Mouse (Mus musculus) CH12F3 (cell line): ENCODE data around the gene Fli1.

Source experiments
- in situ Hi-C: fragments of 300-500 bp; cut with MboI; formaldehyde crosslinking; loops from 2 replicates; pipeline ENCODE4 v1.14.3; 2020; ENCODE audit warnings: low sequenced_read_pairs

The Fli1 gene

GRCm38 (mm10) chr9:32556313-32556712 lies 13.7 kb upstream of the Fli1 start:
- in situ Hi-C loops, result loop anchor here (25.0 kb wide), 1 partner anchor 681 kb away; no protein-coding TSS in a partner anchor

GRCm38 (mm10) chr9:32555279-32555678 lies 12.6 kb upstream of the Fli1 start:
- in situ Hi-C loops, result loop anchor here (25.0 kb wide), 1 partner anchor 682 kb away; no protein-coding TSS in a partner anchor

DNA sequence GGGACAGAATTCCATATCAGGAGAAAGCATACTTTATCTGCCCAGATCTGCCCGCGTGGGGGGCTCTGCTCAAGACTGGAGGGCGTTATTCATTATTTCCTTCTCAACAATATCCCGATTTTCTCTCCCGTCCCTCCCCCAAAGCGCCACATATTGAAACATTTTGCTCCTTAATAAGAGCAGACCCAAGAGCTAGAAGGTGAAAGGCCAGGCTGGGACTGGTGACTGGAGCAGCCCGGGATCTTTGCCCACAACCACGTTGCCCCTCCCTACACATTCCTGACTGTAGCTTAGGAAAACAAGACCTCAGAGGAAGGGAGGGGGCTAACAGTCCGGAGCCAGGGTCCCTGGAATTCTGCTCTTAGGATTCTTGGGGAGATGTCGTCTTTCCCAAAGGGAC lies 7.9 kb upstream of the Fli1 start:
- in situ Hi-C loops, result loop anchor here (25.0 kb wide), 1 partner anchor 687 kb away; no protein-coding TSS in a partner anchor

DNA sequence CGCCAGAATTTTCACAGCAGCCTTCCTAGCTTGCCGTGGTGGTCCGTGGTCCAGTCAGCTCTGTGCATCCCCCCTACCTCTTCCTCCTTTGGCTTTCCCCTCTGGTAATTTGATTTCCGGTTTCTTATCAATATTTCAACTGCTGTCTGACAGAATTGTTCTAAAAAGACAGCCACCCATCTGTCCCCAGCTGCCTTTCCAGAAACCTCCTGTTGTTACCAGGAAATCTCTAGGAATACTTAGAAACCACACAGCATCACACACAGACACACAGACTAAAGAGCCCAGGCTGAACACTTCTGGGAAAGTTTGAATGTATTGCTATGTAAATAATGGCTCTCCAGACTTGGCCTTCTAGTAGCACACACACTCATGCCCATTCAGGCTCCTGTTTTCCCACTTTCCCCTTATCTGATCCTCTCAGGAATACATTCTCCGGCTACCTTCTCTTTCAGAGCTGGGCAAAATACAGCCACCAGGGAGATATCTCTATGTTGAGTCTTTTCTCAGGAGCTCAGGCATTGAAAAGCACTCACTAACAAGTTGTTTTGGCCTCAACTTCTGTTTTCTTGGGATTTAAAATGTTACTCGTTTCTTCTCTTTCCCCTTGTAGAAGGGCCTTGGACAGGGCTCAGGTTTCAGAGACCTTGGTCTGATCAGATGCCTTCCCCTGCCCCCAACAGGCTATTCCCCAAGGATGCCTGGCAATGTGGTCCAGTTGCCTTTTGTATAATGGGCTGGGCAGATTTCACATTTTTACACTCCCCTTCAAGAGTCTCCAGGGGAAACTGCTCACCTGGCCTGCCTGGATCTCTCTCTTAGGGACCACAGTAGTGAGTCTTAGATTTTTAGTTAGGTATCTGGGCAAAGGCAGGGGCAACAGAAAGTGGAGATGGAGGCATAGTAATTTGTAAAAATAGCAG lies 7.1 kb upstream of the Fli1 start:
- in situ Hi-C loops, result loop anchor here (25.0 kb wide), 1 partner anchor 688 kb away; no protein-coding TSS in a partner anchor

- in situ Hi-C loops, result no loop called here
Measured at GRCm38 (mm10) chr9:32546731-32547130, 4.1 kb upstream of the Fli1 start.

- in situ Hi-C loops, result no loop called here
Measured at GRCm38 (mm10) chr9:32544731-32545661, 2.3 kb upstream of the Fli1 start.

GRCm38 (mm10) chr9:32543923-32544575 lies 1.4 kb upstream of the Fli1 start:
- in situ Hi-C loops, result no loop called here

DNA sequence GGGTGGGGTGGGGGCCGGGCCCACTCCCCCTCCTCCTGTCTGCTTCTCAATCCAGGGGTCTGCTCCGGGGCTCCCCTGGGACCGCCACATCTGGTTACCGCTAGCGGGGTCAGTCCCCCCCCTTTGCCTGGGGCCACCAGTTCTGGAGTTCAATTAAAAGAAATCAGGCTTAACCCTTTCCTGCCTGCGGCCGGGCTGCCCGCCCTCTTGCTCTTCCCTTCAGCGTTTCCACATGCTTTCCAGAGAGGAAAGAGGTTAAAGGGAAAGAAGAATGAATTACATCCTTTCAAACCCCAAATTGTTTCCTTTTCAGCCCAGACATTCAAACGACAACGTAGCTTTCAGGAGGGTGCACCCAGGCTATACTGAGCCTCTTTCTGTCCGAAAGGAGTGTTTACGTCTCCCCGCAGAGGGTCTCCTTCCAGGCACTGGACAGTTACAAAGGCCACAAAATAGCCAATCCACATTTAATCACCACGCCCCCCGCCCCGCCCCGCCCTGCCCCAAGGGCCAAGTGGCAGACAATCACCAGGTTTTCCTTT lies 450 bp upstream of the Fli1 start:
- in situ Hi-C loops, result no loop called here

DNA sequence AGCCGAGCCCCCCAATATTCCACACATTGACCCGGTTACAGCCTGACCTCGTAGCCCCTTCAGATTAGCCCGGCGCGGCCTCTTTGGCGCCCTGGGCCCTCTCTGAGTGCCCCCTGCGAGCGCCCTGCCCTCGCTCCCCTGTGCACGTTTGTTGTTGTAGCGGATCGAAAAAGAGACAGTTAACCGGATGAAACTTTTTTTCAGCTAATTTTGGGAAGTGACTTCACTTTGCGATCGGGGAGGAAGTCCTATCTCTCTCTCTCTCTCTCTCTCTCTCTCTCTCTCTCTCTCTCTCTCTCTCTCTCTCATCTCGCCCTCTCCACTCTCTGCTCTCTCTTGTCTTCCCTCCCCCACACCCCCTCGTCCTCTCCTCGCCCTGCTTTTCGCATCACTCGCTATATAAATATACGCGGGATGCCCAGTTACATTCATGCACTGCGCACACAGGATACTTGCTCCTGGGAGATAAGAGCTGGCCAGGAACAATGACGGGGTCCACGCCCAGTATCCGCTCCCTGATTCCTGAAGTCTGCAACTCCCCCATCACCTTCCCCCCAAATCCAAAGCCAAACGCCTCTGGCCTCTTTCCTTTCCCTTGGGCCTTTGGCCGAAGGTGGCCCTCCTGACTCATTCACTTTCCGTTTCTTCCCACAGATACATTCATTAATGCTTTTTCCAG lies 1.3 kb downstream of the Fli1 start:
- in situ Hi-C loops, result no loop called here

- in situ Hi-C loops, result no loop called here
Measured at GRCm38 (mm10) chr9:32540406-32541222, 2.0 kb downstream of the Fli1 start.

- in situ Hi-C loops, result no loop called here
Measured at GRCm38 (mm10) chr9:32540061-32540405, 2.6 kb downstream of the Fli1 start.

- in situ Hi-C loops, result no loop called here
Measured at GRCm38 (mm10) chr9:32539321-32539761, 3.3 kb downstream of the Fli1 start.

DNA sequence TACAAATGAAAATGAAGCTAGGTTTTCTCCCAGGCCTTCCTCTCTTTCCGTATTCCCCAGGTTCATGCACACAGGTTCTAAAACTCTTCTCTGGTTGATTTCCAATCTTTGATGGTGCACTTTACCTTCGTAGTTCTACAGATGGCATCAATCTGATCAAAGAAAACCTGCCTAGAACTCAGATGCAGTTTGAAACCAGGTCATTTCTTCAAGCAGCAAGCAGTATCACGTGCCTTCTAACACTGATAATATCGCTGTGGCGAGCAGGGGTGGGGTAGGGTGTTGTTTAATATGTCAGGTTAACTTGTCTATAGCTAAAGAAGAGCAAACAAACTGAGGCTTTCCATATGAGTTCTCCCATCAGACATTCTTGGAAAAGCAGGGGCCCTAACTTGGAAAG lies 4.5 kb downstream of the Fli1 start:
- in situ Hi-C loops, result no loop called here

DNA sequence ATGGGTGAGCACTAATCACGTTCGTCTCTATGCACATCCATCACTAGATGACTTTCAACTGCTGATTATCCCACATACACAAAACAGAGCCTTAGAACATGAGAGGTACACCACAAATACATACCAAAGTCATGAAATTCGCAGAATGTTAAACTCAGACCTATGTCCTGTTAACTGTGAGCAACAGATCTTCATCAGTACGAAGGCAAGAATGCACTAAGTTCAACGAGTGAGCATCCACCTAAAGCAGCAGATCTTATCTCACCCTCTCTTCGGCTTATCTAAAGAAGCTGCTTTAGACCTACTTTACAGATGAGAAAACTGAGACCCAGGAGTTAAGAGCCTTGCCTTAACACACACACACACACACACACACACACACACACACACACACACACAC lies 5.0 kb downstream of the Fli1 start:
- in situ Hi-C loops, result no loop called here

DNA sequence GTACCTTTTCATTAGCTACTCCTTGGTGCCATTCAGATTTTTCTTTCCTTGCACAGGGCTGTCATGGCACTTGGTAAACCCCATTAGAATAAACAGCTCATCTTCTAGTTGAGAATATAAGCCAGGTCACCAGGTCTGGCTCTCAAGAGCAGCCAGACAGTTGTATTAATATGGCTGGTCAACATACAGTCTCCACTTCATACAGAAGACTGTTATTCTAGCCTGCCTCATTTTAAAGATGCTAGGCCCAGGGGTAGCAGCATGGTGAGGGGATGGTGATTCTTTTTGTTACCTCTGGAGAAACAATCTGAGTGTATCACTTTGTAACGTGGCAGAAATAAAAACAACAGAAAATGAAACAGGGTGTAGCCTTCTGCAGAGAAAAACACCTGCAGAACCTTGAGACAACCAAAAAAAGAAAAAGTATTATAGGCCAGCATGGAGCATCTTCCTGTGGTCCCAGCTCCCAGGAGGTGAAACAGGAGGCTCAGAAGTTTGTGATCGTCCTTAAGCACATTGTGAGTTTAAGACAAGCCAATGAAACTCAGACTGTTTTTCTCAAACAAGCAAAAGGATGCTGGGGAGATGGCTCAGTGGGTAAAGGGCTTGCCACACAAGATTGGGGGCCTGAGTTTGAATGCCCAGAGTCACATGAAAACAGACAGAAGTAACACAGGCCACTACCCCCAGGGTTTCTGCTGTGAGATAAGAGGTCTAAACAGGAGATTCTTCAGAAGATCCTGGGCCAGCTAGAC lies 7.3 kb downstream of the Fli1 start:
- in situ Hi-C loops, result no loop called here

GRCm38 (mm10) chr9:32534025-32534615 lies 8.5 kb downstream of the Fli1 start:
- in situ Hi-C loops, result no loop called here

- in situ Hi-C loops, result no loop called here
Measured at GRCm38 (mm10) chr9:32531588-32531987, 11.1 kb downstream of the Fli1 start.

GRCm38 (mm10) chr9:32530975-32531374 lies 11.7 kb downstream of the Fli1 start:
- in situ Hi-C loops, result no loop called here
